Mouse (Mus musculus) G1E (cell line): ENCODE results near the gene Sp8.

Experiments
- CTCF ChIP-seq: IDR thresholded peaks from 2 replicates; pipeline ENCODE4 v1.5.1; 2012; ENCODE audit warnings: low read depth, low read length, inconsistent platforms, mixed read lengths
- GATA1 ChIP-seq: IDR thresholded peaks from 2 replicates; pipeline ENCODE4 v1.6.1; 2012; ENCODE audit warnings: borderline replicate concordance, low read length, inconsistent platforms, mixed read lengths

DNA sequence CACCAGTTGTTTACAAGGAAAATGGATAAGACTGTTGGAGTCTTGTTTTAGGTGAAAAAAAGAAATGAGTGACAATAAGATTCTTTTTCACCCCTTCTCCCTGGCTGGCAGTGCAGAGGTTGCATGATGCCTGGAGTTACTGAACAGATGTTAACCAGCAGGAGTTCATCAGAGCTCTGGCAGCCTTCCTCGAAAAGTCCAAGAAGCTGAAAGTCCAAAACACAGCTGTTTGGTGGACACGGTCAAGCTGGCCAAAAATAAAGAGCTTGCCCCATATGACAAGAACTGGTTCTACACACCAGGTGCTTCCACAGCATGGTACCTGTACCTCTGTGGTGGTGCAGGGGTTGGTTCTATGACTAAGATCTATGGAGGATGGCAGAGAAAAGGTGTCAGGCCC is 41.8 kb downstream of the Sp8 start:
- TF ChIP-seq CTCF (no peak), GATA1 (no peak)
